Mouse (Mus musculus) forebrain, embryonic 11.5 days (tissue): ENCODE data around the gene Bcat1. TPM values are rescaled to one million over a fixed set of nuclear protein-coding genes. Genes with fewer than 3 reads are reported as not detected.

Source experiments
- ATAC-seq: fragments of 200-750 bp; cut with Nextera tagmentation; replicated peaks from 2 replicates; pipeline ENCODE4 v1.8.0; 2017; ENCODE audit warnings: moderate TSS enrichment; ENCODE audit not compliant: low FRiP score
- DNase-seq: peaks from one replicate; pipeline ENCODE4 v3.0.0-alpha.2; 2017; ENCODE audit warnings: low spot score
- H3K27ac ChIP-seq: fragments of 300-500 bp; sonication (generic); 2 replicates; pipeline ENCODE4 v1.5.1; 2014; ENCODE audit warnings: low read depth, low read length
- H3K27me3 ChIP-seq: fragments of 300-500 bp; sonication (generic); 2 replicates; pipeline ENCODE4 v1.6.1; 2014; ENCODE audit warnings: mild to moderate bottlenecking, low read length, mixed read lengths; ENCODE audit not compliant: control insufficient read depth, insufficient read depth
- H3K36me3 ChIP-seq: fragments of 300-500 bp; sonication (generic); 2 replicates; pipeline ENCODE4 v1.6.1; 2014; ENCODE audit warnings: mild to moderate bottlenecking, low read length, moderate library complexity, mixed read lengths; ENCODE audit not compliant: control insufficient read depth, insufficient read depth
- H3K4me1 ChIP-seq: fragments of 300-500 bp; sonication (generic); replicated peaks from 2 replicates; pipeline ENCODE4 v1.6.1; 2014; ENCODE audit warnings: low read length, mixed read lengths; ENCODE audit not compliant: control insufficient read depth, insufficient read depth
- H3K4me2 ChIP-seq: fragments of 300-500 bp; sonication (generic); 2 replicates; pipeline ENCODE4 v1.6.1; 2014; ENCODE audit warnings: low read depth, mild to moderate bottlenecking, low read length, moderate library complexity, mixed read lengths; ENCODE audit not compliant: severe bottlenecking
- H3K4me3 ChIP-seq: fragments of 300-500 bp; sonication (generic); 2 replicates; pipeline ENCODE4 v1.5.1; 2014; ENCODE audit warnings: low read depth, low read length
- H3K9ac ChIP-seq: fragments of 300-500 bp; sonication (generic); 2 replicates; pipeline ENCODE4 v1.6.1; 2014; ENCODE audit warnings: low read length
- H3K9me3 ChIP-seq: fragments of 300-500 bp; sonication (generic); 2 replicates; pipeline ENCODE4 v1.6.1; 2016; ENCODE audit warnings: low read length, mixed read lengths; ENCODE audit not compliant: control insufficient read depth
- WGBS: fragments of 180-500 bp; shearing (Covaris S2); extraction: QIAGEN DNeasy Blood & Tissue Kit; methylation state at CpG from one replicate; pipeline ENCODE4 v1.1.7; 2014; 5-methylcytosine and 5-hydroxymethylcytosine counted together
- polyA plus RNA-seq: library from polyadenylated mRNA; unstranded; fragments of >200 nt; fragmentation: Nextera tagmentation; extraction: Ambion mirVana; gene quantifications from 2 replicates; pipeline ENCODE4 v1.2.1, GENCODE M21; 2014

Bcat1 gene
- polyA plus RNA-seq = 110 and 115 TPM in 2 replicates

GRCm38 (mm10) chr6:145075548-145076224 is at the start of gene Bcat1:
TSS of gene Bcat1 (minus strand) at chr6:145076184.
- no peak within 1 kb of the TSS for H3K27ac ChIP-seq

GRCm38 (mm10) chr6:145125591-145126113 is 49.7 kb upstream of the Bcat1 start:
- Histone ChIP-seq H3K9me3 (no peaks in the 10 kb centered on the region), H3K4me1 (no peaks in the 10 kb centered on the region), H3K4me2 (no peak overlapping the region), H3K27me3 (no peaks in the 10 kb centered on the region), H3K9ac (no peak overlapping the region), H3K36me3 (no peaks in the 10 kb centered on the region), H3K27ac (no peak overlapping the region), H3K4me3 (no peak overlapping the region)
- no peak for DNase-seq
- WGBS = 64% methylated on average over 7 of the region's 7 CpGs
- no peak for ATAC-seq

More at GRCm38 (mm10) chr6:145075548-145076224, at the start of gene Bcat1:
- Histone ChIP-seq H3K4me3 (peak within 1 kb of the TSS; percentile 57), H3K27me3 (no peaks in the 10 kb centered on the region), H3K4me1 (no peaks in the 10 kb centered on the region; the same call in 1 of the 2 replicates), H3K9ac (peak within 1 kb of the TSS; percentile 90), H3K36me3 (no peaks in the 10 kb centered on the region), H3K9me3 (no peaks in the 10 kb centered on the region), H3K4me2 (peak within 1 kb of the TSS; percentile 92)
- ATAC-seq (peak; percentile 86), DNase-seq (peak; percentile 82)
- WGBS = under 1% methylated on average over 39 of the region's 39 CpGs

- no peaks in the 10 kb centered on the region for H3K27me3 ChIP-seq
- H3K9ac ChIP-seq = no peak overlapping the region
- no peak for ATAC-seq
- WGBS = 65% methylated on average over 1 of the region's 1 CpGs
- no peak for DNase-seq
- no peak overlapping the region for H3K4me3 ChIP-seq
- no peak overlapping the region for H3K27ac ChIP-seq
- H3K4me2 ChIP-seq = no peak overlapping the region
- H3K9me3 ChIP-seq = no peaks in the 10 kb centered on the region
- H3K36me3 ChIP-seq = no peaks in the 10 kb centered on the region
- H3K4me1 ChIP-seq = no peaks in the 10 kb centered on the region
These were observed 48.6 kb upstream of the Bcat1 start for GRCm38 (mm10) chr6:145124621-145125020.

- Histone ChIP-seq H3K4me2 (no peak overlapping the region), H3K9ac (no peak overlapping the region), H3K4me3 (no peak overlapping the region), H3K4me1 (no peaks in the 10 kb centered on the region), H3K27me3 (no peaks in the 10 kb centered on the region), H3K36me3 (no peaks in the 10 kb centered on the region), H3K9me3 (no peaks in the 10 kb centered on the region), H3K27ac (no peak overlapping the region)
- 88% methylated on average over 11 of the region's 11 CpGs for WGBS
- ATAC-seq = no peak
- DNase-seq = no peak
These were observed 47.4 kb upstream of the Bcat1 start for GRCm38 (mm10) chr6:145123136-145124060.

- 63% methylated on average over 8 of the region's 8 CpGs for WGBS
- no peak overlapping the region for H3K27ac ChIP-seq
- ATAC-seq = no peak
- H3K4me1 ChIP-seq = no peaks in the 10 kb centered on the region
- no peak overlapping the region for H3K4me2 ChIP-seq
- no peaks in the 10 kb centered on the region for H3K36me3 ChIP-seq
- H3K9ac ChIP-seq = no peak overlapping the region
- H3K27me3 ChIP-seq = no peaks in the 10 kb centered on the region
- no peaks in the 10 kb centered on the region for H3K9me3 ChIP-seq
- no peak overlapping the region for H3K4me3 ChIP-seq
- DNase-seq = no peak
These were observed 46.6 kb upstream of the Bcat1 start for GRCm38 (mm10) chr6:145122423-145123059.

- no peak for DNase-seq
- no peak for ATAC-seq
- H3K36me3 ChIP-seq = no peaks in the 10 kb centered on the region
- no peaks in the 10 kb centered on the region for H3K27me3 ChIP-seq
- H3K4me3 ChIP-seq = no peak overlapping the region
- H3K9ac ChIP-seq = peak overlapping the region; percentile 20; the same call in 1 of the 2 replicates
- peaks cover under 1% of the 10 kb centered on the region; the same call in 1 of the 2 replicates for H3K4me1 ChIP-seq
- 38% methylated on average over 21 of the region's 21 CpGs for WGBS
- no peak overlapping the region for H3K27ac ChIP-seq
- no peak overlapping the region for H3K4me2 ChIP-seq
- no peaks in the 10 kb centered on the region for H3K9me3 ChIP-seq
These were observed 45.8 kb upstream of the Bcat1 start for GRCm38 (mm10) chr6:145121590-145122420.

GRCm38 (mm10) chr6:145120787-145121589 is 45.0 kb upstream of the Bcat1 start:
- no peak for ATAC-seq
- Histone ChIP-seq H3K27ac (no peak overlapping the region), H3K4me1 (peaks cover 7% of the 10 kb centered on the region; the same call in 1 of the 2 replicates), H3K36me3 (no peaks in the 10 kb centered on the region), H3K9me3 (no peaks in the 10 kb centered on the region), H3K9ac (no peak overlapping the region), H3K27me3 (no peaks in the 10 kb centered on the region), H3K4me3 (no peak overlapping the region), H3K4me2 (no peak overlapping the region)
- 53% methylated on average over 18 of the region's 18 CpGs for WGBS
- no peak for DNase-seq
